Mouse (Mus musculus) heart, postnatal 25 days (tissue): ENCODE results near the gene Aldob. TPM values are rescaled to one million over a fixed set of nuclear protein-coding genes. Genes with fewer than 3 reads are reported as not detected.
"Not testable (repeated sequence)": the region's sequence is repeated elsewhere in the genome, so short reads cannot be mapped to it uniquely, and the experiment has no call there.

Experiments used
- DNase-seq: peaks from one replicate; pipeline ENCODE4 v3.0.0; 2022; ENCODE audit warnings: low spot score
- intact Hi-C: fragments of 180-260 bp; cut with DNase I; formaldehyde crosslinking; loops from one replicate; pipeline ENCODE4 v1.15.1; 2025
- total RNA-seq, 2 experiments: library from RNA; stranded (reverse); gene quantifications; 2 replicates each; pipeline ENCODE4 v1.2.3; 2021

The Aldob gene
- total RNA-seq, 2 experiments from 2014 or later: 0.14 TPM; not detected in 1

- no peak for DNase-seq
- intact Hi-C loops: no loop called here
These were observed 9.7 kb downstream of the Aldob start for GRCm38 (mm10) chr4:49539665-49540064.

GRCm38 (mm10) chr4:49536671-49537070 lies 12.7 kb downstream of the Aldob start:
- intact Hi-C loops: no loop called here
- no peak for DNase-seq

- intact Hi-C loops: no loop called here
- DNase-seq: no peak
These were observed 13.6 kb downstream of the Aldob start for GRCm38 (mm10) chr4:49535675-49536294.

- intact Hi-C loops: no loop called here
- DNase-seq: no peak
These were observed 14.3 kb downstream of the Aldob start for GRCm38 (mm10) chr4:49535036-49535435.

- DNase-seq: peak; percentile 14
- intact Hi-C loops: loop anchor here (2.0 kb wide), 1 partner anchor 106 kb away; no protein-coding TSS in a partner anchor
These were observed 26.8 kb downstream of the Aldob start for GRCm38 (mm10) chr4:49522576-49522975.

GRCm38 (mm10) chr4:49521346-49521745 lies 28.0 kb downstream of the Aldob start:
- intact Hi-C loops: no loop called here
- DNase-seq: no peak

GRCm38 (mm10) chr4:49520572-49521340 lies 28.6 kb downstream of the Aldob start, which contains the start of the genes Mrpl50 and Zfp189:
TSS of gene Mrpl50 (minus strand) at chr4:49521093.
TSS of gene Zfp189 (plus strand) at chr4:49521176.
- peak; percentile 92 for DNase-seq
- intact Hi-C loops: no loop called here

- intact Hi-C loops: no loop called here
- DNase-seq: no peak
These were observed 29.9 kb downstream of the Aldob start for GRCm38 (mm10) chr4:49519476-49519875.

- intact Hi-C loops: no loop called here
- no peak for DNase-seq
These were observed 34.9 kb downstream of the Aldob start for GRCm38 (mm10) chr4:49514441-49514840.

- no peak for DNase-seq
- intact Hi-C loops: no loop called here
These were observed 36.7 kb downstream of the Aldob start for GRCm38 (mm10) chr4:49512636-49513035.

- DNase-seq, intact Hi-C loops: not testable (repeated sequence)
These were observed 39.0 kb downstream of the Aldob start for GRCm38 (mm10) chr4:49510236-49510835.

GRCm38 (mm10) chr4:49509183-49509582 lies 40.2 kb downstream of the Aldob start:
- intact Hi-C loops: no loop called here
- DNase-seq: no peak

GRCm38 (mm10) chr4:49506386-49506785 lies 43.0 kb downstream of the Aldob start, which contains the start of gene Baat:
TSS of gene Baat (minus strand) at chr4:49506557.
- no peak for DNase-seq
- intact Hi-C loops: no loop called here

- DNase-seq: no peak
- intact Hi-C loops: no loop called here
These were observed 45.8 kb downstream of the Aldob start for GRCm38 (mm10) chr4:49503563-49503962.

Other genes with a start within 250 kb of the Aldob start
- not detected for gene Acnat2, start 141.4 kb downstream of the Aldob start, total RNA-seq
- not detected for gene Acnat1, start 75.6 kb downstream of the Aldob start, total RNA-seq
- not detected for gene Baat, start 43.0 kb downstream of the Aldob start, total RNA-seq
- gene Mrpl50, start 28.5 kb downstream of the Aldob start, total RNA-seq: 10 to 100 TPM; 46.1 to 47.0 TPM
- gene Zfp189, start 28.4 kb downstream of the Aldob start, total RNA-seq: 1 to 10 TPM; 4.9 to 6.4 TPM
- 10 to 100 TPM; 49.3 to 51.8 TPM for gene Tmem246, start 48.3 kb upstream of the Aldob start, total RNA-seq
- gene Rnf20, start 82.5 kb upstream of the Aldob start, total RNA-seq: 10 to 100 TPM; 36.2 to 36.3 TPM
- not detected for gene Ppp3r2, start 132.5 kb upstream of the Aldob start, total RNA-seq